Mouse (Mus musculus) CH12.LX (cell line): ENCODE measurements around the gene Wnt9b. TPM values are rescaled to one million over a fixed set of nuclear protein-coding genes. Genes with fewer than 3 reads are reported as not detected.

Source experiments
- DNase-seq: peaks from one replicate; pipeline ENCODE4 v3.0.0-alpha.2; 2013; ENCODE audit errors: extremely low read depth
- H3K27ac ChIP-seq: 2 replicates; pipeline ENCODE4 v1.5.1; 2012; ENCODE audit warnings: low read depth, mild to moderate bottlenecking, control low read depth, moderate library complexity; ENCODE audit not compliant: insufficient read depth
- H3K27me3 ChIP-seq: replicated peaks from 2 replicates; pipeline ENCODE3; 2012; ENCODE audit warnings: inconsistent platforms
- H3K36me3 ChIP-seq, 2 experiments: replicated peaks in 1 of 2; 2 replicates each; pipeline versions ENCODE3 to v1.6.1; 2012; ENCODE audit warnings: inconsistent platforms in 1 of 2, low read length in 1 of 2, mild to moderate bottlenecking in 1 of 2, mixed read lengths in 1 of 2, moderate library complexity in 1 of 2; ENCODE audit not compliant: control insufficient read depth in 1 of 2, insufficient read depth in 1 of 2
- H3K4me1 ChIP-seq, 2 experiments: 2 replicates each; pipeline ENCODE4 v1.6.1; 2012; ENCODE audit warnings: inconsistent platforms in 1 of 2, moderate library complexity in 1 of 2; ENCODE audit not compliant: insufficient read depth in 2 of 2, control insufficient read depth in 1 of 2
- H3K4me2 ChIP-seq: 2 replicates; pipeline ENCODE4 v1.6.1; 2012; ENCODE audit warnings: low read depth, mild to moderate bottlenecking, control low read depth; ENCODE audit not compliant: poor library complexity, insufficient read depth, severe bottlenecking
- H3K4me3 ChIP-seq, 3 experiments: fragments of 150-350 bp in 1 of 3; sonication (generic) in 1 of 3; replicated peaks in 1 of 3; 2 replicates each; pipeline versions ENCODE3 to v1.5.1; 2011 to 2012; ENCODE audit warnings: low read depth in 2 of 3, low read length in 2 of 3, mild to moderate bottlenecking in 2 of 3, moderate library complexity in 2 of 3, control low read depth in 1 of 3, improper control_type of control experiment in 1 of 3, inconsistent platforms in 1 of 3, mixed read lengths in 1 of 3; ENCODE audit not compliant: poor library complexity in 1 of 3
- H3K79me2 ChIP-seq: replicated peaks from 2 replicates; pipeline ENCODE4 v1.6.1; 2012; ENCODE audit warnings: mild to moderate bottlenecking, moderate library complexity; ENCODE audit not compliant: control insufficient read depth, poor library complexity, insufficient read depth, severe bottlenecking; ENCODE audit errors: extremely low read depth
- H3K9ac ChIP-seq: 2 replicates; pipeline ENCODE4 v1.6.1; 2012; ENCODE audit warnings: low read depth, mild to moderate bottlenecking, control low read depth, moderate library complexity; ENCODE audit not compliant: insufficient read depth
- H3K9me3 ChIP-seq: replicated peaks from 2 replicates; pipeline ENCODE3; 2012; ENCODE audit warnings: low read length, inconsistent platforms, mixed read lengths
- CHD1 ChIP-seq: IDR thresholded peaks from 2 replicates; pipeline ENCODE4 v1.6.1; 2012; ENCODE audit warnings: low read depth, low read length, improper control_type of control experiment, inconsistent platforms
- EP300 ChIP-seq: IDR thresholded peaks from 2 replicates; pipeline ENCODE4 v1.6.1; 2011; ENCODE audit warnings: low read length, improper control_type of control experiment
- IRF4 ChIP-seq: IDR thresholded peaks from 2 replicates; pipeline ENCODE4 v1.6.1; 2014; ENCODE audit warnings: low read depth, mild to moderate bottlenecking, inconsistent platforms, low read length, improper control_type of control experiment
- JUND ChIP-seq: conservative IDR thresholded peaks from 2 replicates; pipeline ENCODE4 v1.6.1; 2011; ENCODE audit warnings: low read depth, low read length, improper control_type of control experiment
- MAZ ChIP-seq: IDR thresholded peaks from 2 replicates; pipeline ENCODE4 v1.6.1; 2012; ENCODE audit warnings: low read depth, mild to moderate bottlenecking, inconsistent platforms, low read length, improper control_type of control experiment, moderate library complexity
- MXI1 ChIP-seq: IDR thresholded peaks from 2 replicates; pipeline ENCODE4 v1.6.1; 2011; ENCODE audit warnings: mild to moderate bottlenecking, low read depth, low read length, improper control_type of control experiment
- MYC ChIP-seq: IDR thresholded peaks from 2 replicates; pipeline ENCODE4 v1.6.1; 2011; ENCODE audit warnings: low read depth, mild to moderate bottlenecking, improper control_type of control experiment, low read length
- NRF1 ChIP-seq: IDR thresholded peaks from 2 replicates; pipeline ENCODE4 v1.6.1; 2014; ENCODE audit warnings: low read depth, mild to moderate bottlenecking, inconsistent platforms, low read length, improper control_type of control experiment, moderate library complexity
- PAX5 ChIP-seq: IDR thresholded peaks from 2 replicates; pipeline ENCODE4 v1.6.1; 2012; ENCODE audit warnings: low read length, inconsistent platforms, mixed read lengths
- POLR2A ChIP-seq: IDR thresholded peaks from 2 replicates; pipeline ENCODE4 v1.6.1; 2011; ENCODE audit warnings: low read depth, mild to moderate bottlenecking, improper control_type of control experiment, low read length
- POLR2AphosphoS2 ChIP-seq: IDR thresholded peaks from 2 replicates; pipeline ENCODE4 v1.6.1; 2011; ENCODE audit warnings: low read depth, low read length, improper control_type of control experiment
- RAD21 ChIP-seq: IDR thresholded peaks from 2 replicates; pipeline ENCODE4 v1.6.1; 2011; ENCODE audit warnings: low read depth, mild to moderate bottlenecking, low read length, improper control_type of control experiment, moderate library complexity
- RCOR1 ChIP-seq: conservative IDR thresholded peaks from 2 replicates; pipeline ENCODE4 v1.6.1; 2012; ENCODE audit warnings: low read depth, mild to moderate bottlenecking, inconsistent platforms, low read length, improper control_type of control experiment
- SMC3 ChIP-seq: IDR thresholded peaks from 2 replicates; pipeline ENCODE4 v1.6.1; 2011; ENCODE audit warnings: low read depth, low read length, improper control_type of control experiment
- TBP ChIP-seq: conservative IDR thresholded peaks from 2 replicates; pipeline ENCODE4 v1.6.1; 2011; ENCODE audit warnings: low read depth, low read length, improper control_type of control experiment
- TCF12 ChIP-seq: IDR thresholded peaks from 2 replicates; pipeline ENCODE4 v1.6.1; 2014; ENCODE audit warnings: low read depth, mild to moderate bottlenecking, inconsistent platforms, low read length, improper control_type of control experiment
- UBTF ChIP-seq: IDR thresholded peaks from 2 replicates; pipeline ENCODE4 v1.6.1; 2012; ENCODE audit warnings: low read depth, mild to moderate bottlenecking, inconsistent platforms, low read length, improper control_type of control experiment, moderate library complexity
- USF1 ChIP-seq: IDR thresholded peaks from 2 replicates; pipeline ENCODE4 v1.6.1; 2014; ENCODE audit warnings: low read depth, mild to moderate bottlenecking, inconsistent platforms, low read length, improper control_type of control experiment
- USF2 ChIP-seq: conservative IDR thresholded peaks from 2 replicates; pipeline ENCODE4 v1.6.1; 2011; ENCODE audit warnings: low read depth, low read length, improper control_type of control experiment
- ZC3H11A ChIP-seq: IDR thresholded peaks from 2 replicates; pipeline ENCODE4 v1.6.1; 2012; ENCODE audit warnings: low read depth, mild to moderate bottlenecking, inconsistent platforms, low read length, improper control_type of control experiment
- ZKSCAN1 ChIP-seq: IDR thresholded peaks from 2 replicates; pipeline ENCODE4 v1.6.1; 2012; ENCODE audit warnings: low read depth, inconsistent platforms, low read length, improper control_type of control experiment, borderline replicate concordance
- ZMIZ1 ChIP-seq: IDR thresholded peaks from 2 replicates; pipeline ENCODE4 v1.6.1; 2012; ENCODE audit warnings: low read depth, mild to moderate bottlenecking, inconsistent platforms, low read length, improper control_type of control experiment
- ZNF384 ChIP-seq: IDR thresholded peaks from 2 replicates; pipeline ENCODE4 v1.6.1; 2012; ENCODE audit warnings: low read depth, low read length, improper control_type of control experiment, inconsistent platforms
- dilution Hi-C: fragments of 300-500 bp; cut with MboI; formaldehyde crosslinking; loops from 2 replicates; pipeline ENCODE4 v1.14.3; 2020; ENCODE audit warnings: low sequenced_read_pairs; ENCODE audit not compliant: extremely low pct_unique_long_range_greater_than_20kb, extremely low pct_ligation_motif_present
- in situ Hi-C: fragments of 300-500 bp; cut with MboI; formaldehyde crosslinking; loops from 3 replicates; pipeline ENCODE4 v1.14.3; 2019; ENCODE audit warnings: low sequenced_read_pairs, low pct_ligation_motif_present, low pct_unique_long_range_greater_than_20kb, mixed read lengths
- polyA plus RNA-seq: library from polyadenylated mRNA; unstranded; fragments of >175 nt; gene quantifications from 2 replicates; pipeline ENCODE4 v1.2.1, GENCODE M21; 2012; ENCODE audit warnings: low read depth; ENCODE audit not compliant: insufficient read length
- total RNA-seq, 2 experiments: library from RNA; depleted of rRNA; stranded (reverse); fragments of 300-350 nt in 1 of 2; fragments of >200 nt in 1 of 2; gene quantifications; 2 replicates each; pipeline ENCODE4 v1.2.3; 2012 to 2014

The Wnt9b gene
- total and polyA plus RNA-seq, 3 experiments, result not detected

DNA sequence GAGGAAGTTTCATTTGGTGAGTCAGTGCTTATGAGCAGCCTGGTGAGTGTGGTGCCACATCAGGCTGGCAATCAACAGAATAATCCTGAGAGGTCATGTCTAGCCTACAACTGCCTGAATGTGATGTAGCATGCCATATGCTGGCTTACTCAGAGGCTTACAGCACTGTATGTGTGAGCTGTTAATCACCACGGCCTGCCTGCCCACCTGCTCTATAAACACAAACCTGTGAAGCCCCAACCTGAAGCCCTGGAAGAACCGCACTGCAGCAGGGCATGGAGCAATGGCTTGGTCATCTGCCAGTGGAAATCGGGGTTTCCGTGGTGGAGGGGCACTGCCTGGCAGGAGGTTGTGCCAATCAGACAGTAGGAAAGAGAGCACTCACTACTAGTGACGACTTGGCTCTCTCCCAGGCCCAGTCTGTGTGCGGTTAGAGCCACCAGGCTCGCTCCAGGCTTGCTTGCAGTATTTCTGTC lies 64.3 kb downstream of the Wnt9b start:
- no peak for TF ChIP-seq MYC
- TF ChIP-seq NRF1, result no peak
- TF ChIP-seq RCOR1, result no peak
- no peak for TF ChIP-seq UBTF
- TF ChIP-seq POLR2A, result no peak
- TF ChIP-seq MAZ, result no peak
- no peak for TF ChIP-seq ZKSCAN1
- TF ChIP-seq ZMIZ1, result no peak
- TF ChIP-seq TBP, result no peak
- TF ChIP-seq EP300, result no peak
- no peak for TF ChIP-seq SMC3
- TF ChIP-seq TCF12, result no peak
- TF ChIP-seq PAX5, result no peak
- no peak for TF ChIP-seq MXI1
- no peak for TF ChIP-seq ZC3H11A
- no peak for TF ChIP-seq ZNF384
- TF ChIP-seq POLR2AphosphoS2, result no peak
- TF ChIP-seq CHD1, result no peak
- TF ChIP-seq USF2, result no peak
- TF ChIP-seq, all 38 proteins: peak for 0
- no peaks in the 10 kb centered on the region for H3K27me3 ChIP-seq
- peaks cover 16% of the 10 kb centered on the region for H3K79me2 ChIP-seq
- H3K4me1 ChIP-seq, result peaks cover 3 to 22% of the 10 kb centered on the region in 2 experiments; a peak in 3 of 4 replicates
- in situ Hi-C loops (no loop called here), dilution Hi-C loops (no loop called here)
- H3K4me2 ChIP-seq, result no peak overlapping the region
- H3K9me3 ChIP-seq, result no peaks in the 10 kb centered on the region
- peaks cover 79 to 99% of the 10 kb centered on the region in 2 experiments for H3K36me3 ChIP-seq
- no peak overlapping the region for H3K27ac ChIP-seq
- H3K9ac ChIP-seq, result no peak overlapping the region
- DNase-seq, result no peak
- no peak overlapping the region for H3K4me3 ChIP-seq

DNA sequence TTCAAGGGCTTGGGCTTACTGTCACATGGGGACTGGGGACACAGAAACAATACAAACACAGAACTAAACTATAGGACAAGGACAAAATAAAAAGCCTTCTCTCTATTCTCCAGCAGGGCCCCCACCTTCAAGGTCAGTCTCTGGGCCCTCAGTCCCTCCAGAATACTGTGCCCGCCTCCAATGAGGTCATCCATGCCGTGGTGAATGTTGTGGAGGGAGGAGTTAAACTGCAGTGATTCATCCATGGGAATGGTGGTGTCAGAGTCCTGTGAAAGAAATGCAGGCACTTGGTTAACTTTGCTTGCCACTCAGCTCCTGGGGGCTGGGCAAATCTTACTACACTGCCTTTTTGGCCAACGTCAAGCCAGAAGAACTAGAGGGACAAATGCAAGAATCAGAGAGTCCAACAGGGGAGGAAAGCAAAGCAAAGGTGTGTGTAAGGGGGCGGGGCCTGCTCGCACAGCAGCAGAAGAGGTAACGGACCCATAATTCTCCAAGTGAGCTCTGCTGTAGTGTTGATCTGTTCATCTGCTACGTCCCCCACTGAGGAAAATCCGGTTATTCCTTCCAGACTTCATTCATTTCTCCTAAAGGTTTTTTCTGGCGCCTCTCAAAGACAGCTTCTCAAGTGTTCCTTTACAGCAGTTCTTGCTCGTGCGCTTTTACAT lies 65.8 kb downstream of the Wnt9b start:
- 0 out of 2 replicates have a peak, but pooled peaks have one; percentile 6 for TF ChIP-seq POLR2A
- no peak for TF ChIP-seq RAD21
- TF ChIP-seq IRF4, result no peak
- TF ChIP-seq UBTF, result no peak
- TF ChIP-seq TCF12, result no peak
- TF ChIP-seq USF1, result no peak
- no peak for TF ChIP-seq ZMIZ1
- no peak for TF ChIP-seq JUND
- TF ChIP-seq, all 38 proteins: peak for 1
- Histone ChIP-seq H3K27ac (no peak overlapping the region), H3K36me3 (peaks cover 89 to 99% of the 10 kb centered on the region in 2 experiments), H3K4me2 (no peak overlapping the region), H3K4me3 (no peak overlapping the region), H3K4me1 (peaks cover 0 to 7% of the 10 kb centered on the region in 2 experiments; a peak in 2 of 4 replicates), H3K79me2 (peaks cover 5% of the 10 kb centered on the region; the same call in 1 of the 2 replicates), H3K9ac (no peak overlapping the region), H3K27me3 (no peaks in the 10 kb centered on the region), H3K9me3 (no peaks in the 10 kb centered on the region)
- no peak for DNase-seq
- in situ Hi-C loops, result no loop called here
- dilution Hi-C loops, result no loop called here

Other genes with a start within 250 kb of the Wnt9b start
- not detected in 2 replicates for gene Lrrc37a, start 245.2 kb downstream of the Wnt9b start, total RNA-seq (2012; rRNA removed)
- not detected in 2 replicates for gene Lrrc37a, start 245.2 kb downstream of the Wnt9b start, total RNA-seq (2014; rRNA removed)
- not detected in 2 replicates for gene Lrrc37a, start 245.2 kb downstream of the Wnt9b start, polyA plus RNA-seq
- not detected in 2 replicates for gene Gm884, start 128.7 kb downstream of the Wnt9b start, total RNA-seq (2012; rRNA removed)
- gene Gm884, start 128.7 kb downstream of the Wnt9b start, total RNA-seq (2014; rRNA removed), result not detected in 2 replicates
- gene Gm884, start 128.7 kb downstream of the Wnt9b start, polyA plus RNA-seq, result not detected in 2 replicates
- gene Lyzl6, start 110.9 kb downstream of the Wnt9b start, total RNA-seq (2012; rRNA removed), result not detected in 2 replicates
- not detected in 2 replicates for gene Lyzl6, start 110.9 kb downstream of the Wnt9b start, total RNA-seq (2014; rRNA removed)
- gene Lyzl6, start 110.9 kb downstream of the Wnt9b start, polyA plus RNA-seq, result not detected in 2 replicates
- gene Rprml, start 100.3 kb downstream of the Wnt9b start, total RNA-seq (2012; rRNA removed), result not detected in 2 replicates
- not detected in 2 replicates for gene Rprml, start 100.3 kb downstream of the Wnt9b start, total RNA-seq (2014; rRNA removed)
- not detected in 2 replicates for gene Rprml, start 100.3 kb downstream of the Wnt9b start, polyA plus RNA-seq
- gene Gosr2, start 51.9 kb downstream of the Wnt9b start, total RNA-seq (2012; rRNA removed), result 93.7 and 109 TPM in 2 replicates
- gene Gosr2, start 51.9 kb downstream of the Wnt9b start, total RNA-seq (2014; rRNA removed), result 106 and 108 TPM in 2 replicates
- 107 and 109 TPM in 2 replicates for gene Gosr2, start 51.9 kb downstream of the Wnt9b start, polyA plus RNA-seq
- 0.04 TPM in 1 of 2 replicates, not detected in the other for gene Wnt3, start 24.3 kb upstream of the Wnt9b start, total RNA-seq (2012; rRNA removed)
- gene Wnt3, start 24.3 kb upstream of the Wnt9b start, total RNA-seq (2014; rRNA removed), result not detected in 2 replicates
- gene Wnt3, start 24.3 kb upstream of the Wnt9b start, polyA plus RNA-seq, result not detected in 2 replicates
- 46.9 and 50.9 TPM in 2 replicates for gene Nsf, start 204.2 kb upstream of the Wnt9b start, total RNA-seq (2012; rRNA removed)
- gene Nsf, start 204.2 kb upstream of the Wnt9b start, total RNA-seq (2014; rRNA removed), result 48.1 and 50.0 TPM in 2 replicates
- gene Nsf, start 204.2 kb upstream of the Wnt9b start, polyA plus RNA-seq, result 95.0 and 99.3 TPM in 2 replicates
- 13.3 and 16.8 TPM in 2 replicates for gene Arf2, start 216.9 kb upstream of the Wnt9b start, total RNA-seq (2012; rRNA removed)
- 24.7 and 27.8 TPM in 2 replicates for gene Arf2, start 216.9 kb upstream of the Wnt9b start, total RNA-seq (2014; rRNA removed)
- 14.9 and 25.2 TPM in 2 replicates for gene Arf2, start 216.9 kb upstream of the Wnt9b start, polyA plus RNA-seq